Mouse (Mus musculus): Measurements from ENCODE around the gene Rlbp1. TPM values are rescaled to one million over a fixed set of nuclear protein-coding genes. Genes with fewer than 3 reads are reported as not detected.

Gene Rlbp1
- polyA plus RNA-seq, 2 experiments: 1.7 to 4.7 TPM

GRCm38 (mm10) chr7:79328769-79329168 lies 58.1 kb downstream of the Rlbp1 start:
- Histone ChIP-seq H3K27me3 (ENCODE audit: control insufficient read depth, insufficient read depth, low read length) (no peaks in the 10 kb centered on the region), H3K27ac (replicated peaks; ENCODE audit: low read depth, low read length) (no peak overlapping the region), H3K9me3 (ENCODE audit: control insufficient read depth, low read length) (no peaks in the 10 kb centered on the region), H3K4me1 (ENCODE audit: control insufficient read depth, insufficient read depth, low read length) (no peaks in the 10 kb centered on the region), H3K36me3 (ENCODE audit: control insufficient read depth, insufficient read depth, low read length) (peaks cover 40% of the 10 kb centered on the region), H3K4me3 (replicated peaks; ENCODE audit: low read length) (no peak overlapping the region), H3K9ac (ENCODE audit: low read depth, low read length, severe bottlenecking) (no peak overlapping the region), H3K4me2 (replicated peaks; ENCODE audit: low read depth, low read length, severe bottlenecking) (no peak overlapping the region)
- TF ChIP-seq POLR2A (IDR thresholded peaks at IDR 0.05; ENCODE audit: borderline replicate concordance, extremely low read depth, insufficient read depth, insufficient read length): no peak
- ATAC-seq (ENCODE audit: low FRiP score, low read depth): no peak
- no peak for DNase-seq (ENCODE audit: low spot score)
- WGBS: 84% methylated on average over 5 of the region's 5 CpGs

Other genes with a start within 250 kb of the Rlbp1 start
- 151 and 219 TPM in 2 replicates for gene Mfge8, start 238.0 kb downstream of the Rlbp1 start, polyA plus RNA-seq (2012; rRNA removed)
- gene Mfge8, start 238.0 kb downstream of the Rlbp1 start, polyA plus RNA-seq (2014; fragmentation: Nextera tagmentation; extraction: Ambion mirVana): 166 and 177 TPM in 2 replicates
- 7.8 and 9.5 TPM in 2 replicates for gene Abhd2, start 113.8 kb downstream of the Rlbp1 start, polyA plus RNA-seq (2012; rRNA removed)
- gene Abhd2, start 113.8 kb downstream of the Rlbp1 start, polyA plus RNA-seq (2014; fragmentation: Nextera tagmentation; extraction: Ambion mirVana): 10.9 and 13.0 TPM in 2 replicates
- 5.9 and 6.8 TPM in 2 replicates for gene Fanci, start 4.9 kb upstream of the Rlbp1 start, polyA plus RNA-seq (2012; rRNA removed)
- 6.8 and 8.4 TPM in 2 replicates for gene Fanci, start 4.9 kb upstream of the Rlbp1 start, polyA plus RNA-seq (2014; fragmentation: Nextera tagmentation; extraction: Ambion mirVana)
- gene Polg, start 79.3 kb upstream of the Rlbp1 start, polyA plus RNA-seq (2012; rRNA removed): 59.8 and 71.9 TPM in 2 replicates
- 37.6 and 42.8 TPM in 2 replicates for gene Polg, start 79.3 kb upstream of the Rlbp1 start, polyA plus RNA-seq (2014; fragmentation: Nextera tagmentation; extraction: Ambion mirVana)
- 0.08 and 0.14 TPM in 2 replicates for gene Rhcg, start 230.6 kb upstream of the Rlbp1 start, polyA plus RNA-seq (2012; rRNA removed)
- 0.11 TPM in 1 of 2 replicates, not detected in the other for gene Rhcg, start 230.6 kb upstream of the Rlbp1 start, polyA plus RNA-seq (2014; fragmentation: Nextera tagmentation; extraction: Ambion mirVana)